Mouse (Mus musculus): ENCODE data around the gene Serpinf2. TPM values are rescaled to one million over a fixed set of nuclear protein-coding genes. Genes with fewer than 3 reads are reported as not detected.
A peak's percentile ranks its signal among the peaks of the same experiment; 100 is the strongest.
"Not testable (repeated sequence)": the region's sequence is repeated elsewhere in the genome, so short reads cannot be mapped to it uniquely, and the experiment has no call there.

The Serpinf2 gene
- total RNA-seq, 4 experiments from 2014 or later, result 0.38 TPM; not detected in 3

GRCm38 (mm10) chr11:75397452-75397851 is 41.9 kb downstream of the Serpinf2 start:
- no peak for DNase-seq (ENCODE audit: low spot score in 2 of 2)

GRCm38 (mm10) chr11:75395611-75396010 is 43.8 kb downstream of the Serpinf2 start:
- no peak for DNase-seq (ENCODE audit: low spot score in 2 of 2)

- DNase-seq (ENCODE audit: low spot score in 2 of 2), result not testable (repeated sequence)
Measured at GRCm38 (mm10) chr11:75383529-75383928, 55.9 kb downstream of the Serpinf2 start.

Small RNA genes within 50 kb of the gene (microRNA-seq; reads per million reads assigned to microRNA genes)
- 54,431 reads per million, percentile 98 among the genes with 10 or more reads in this experiment for gene Mir22

Other genes starting within 250 kb of the Serpinf2 start
- 1 to 10 TPM; 4.2 to 6.9 (median 5.4) TPM for gene Dph1, start 248.3 kb downstream of the Serpinf2 start, total RNA-seq (2022)
- 1 to 10 TPM in 1 of 4 experiments, under 1 TPM in 3; 0.63 to 1.3 (median 0.94) TPM for gene Rtn4rl1, start 245.8 kb downstream of the Serpinf2 start, total RNA-seq (2022)
- 10 to 100 TPM; 67.0 to 73.3 (median 70.6) TPM for gene Rpa1, start 91.3 kb downstream of the Serpinf2 start, total RNA-seq (2022)
- gene Smyd4, start 91.2 kb downstream of the Serpinf2 start, total RNA-seq (2022), result 1 to 10 TPM; 4.0 to 5.4 (median 4.7) TPM
- 10 to 100 TPM; 21.1 to 74.1 (median 37.8) TPM for gene Serpinf1, start 16.9 kb downstream of the Serpinf2 start, total RNA-seq (2022)
- 1 to 10 TPM; 5.2 to 7.0 (median 6.2) TPM for gene Wdr81, start 15.1 kb upstream of the Serpinf2 start, total RNA-seq (2022)
- 1 to 10 TPM; 1.9 to 2.9 (median 2.4) TPM for gene Tlcd2, start 22.1 kb upstream of the Serpinf2 start, total RNA-seq (2022)
- gene Prpf8, start 47.2 kb upstream of the Serpinf2 start, total RNA-seq (2022), result 10 to 100 TPM; 73.7 to 90.1 (median 78.3) TPM
- gene Rilp, start 70.5 kb upstream of the Serpinf2 start, total RNA-seq (2022), result 10 to 100 TPM; 28.7 to 34.0 (median 30.9) TPM
- gene Scarf1, start 73.9 kb upstream of the Serpinf2 start, total RNA-seq (2022), result 1 to 10 TPM; 1.6 to 2.8 (median 2.1) TPM
- 10 to 100 TPM; 22.0 to 28.2 (median 24.4) TPM for gene Slc43a2, start 92.1 kb upstream of the Serpinf2 start, total RNA-seq (2022)
- gene Pitpna, start 148.5 kb upstream of the Serpinf2 start, total RNA-seq (2022), result 100 to 1,000 TPM; 153 to 214 (median 207) TPM
- gene Inpp5k, start 191.4 kb upstream of the Serpinf2 start, total RNA-seq (2022), result 10 to 100 TPM; 20.2 to 25.3 (median 23.6) TPM
- 10 to 100 TPM; 29.7 to 34.7 (median 32.1) TPM for gene Myo1c, start 210.9 kb upstream of the Serpinf2 start, total RNA-seq (2022)
- gene Crk, start 239.7 kb upstream of the Serpinf2 start, total RNA-seq (2022), result 10 to 100 TPM; 48.7 to 68.4 (median 50.0) TPM

Data from gastrocnemius, adult 8-10 months (tissue).